Mouse (Mus musculus) gastrocnemius, postnatal 14 days (tissue): ENCODE results near the gene Krtap12-1. TPM values are rescaled to one million over a fixed set of nuclear protein-coding genes. Genes with fewer than 3 reads are reported as not detected.
"Not testable (repeated sequence)": the region's sequence is repeated elsewhere in the genome, so short reads cannot be mapped to it uniquely, and the experiment has no call there.

ENCODE experiments used
- DNase-seq: peaks from one replicate; pipeline ENCODE4 v3.0.0; 2021; ENCODE audit warnings: mixed read lengths
- intact Hi-C: fragments of 180-260 bp; cut with DNase I; formaldehyde crosslinking; loops from one replicate; pipeline ENCODE4 v1.15.1; 2025; ENCODE audit warnings: low total_unique reads
- long read RNA-seq, 2 experiments: library from polyadenylated mRNA; stranded (forward); transcript quantifications; one replicate each; pipeline ENCODE4 v2.0.0; 2021
- total RNA-seq, 2 experiments: library from RNA; stranded (reverse); gene quantifications; 2 replicates each; pipeline ENCODE4 v1.2.3; 2021

Krtap12-1 gene
- total RNA-seq = not detected
- long read RNA-seq, experiment 1 = 0 reads
- long read RNA-seq, experiment 2 = 0 reads

DNA sequence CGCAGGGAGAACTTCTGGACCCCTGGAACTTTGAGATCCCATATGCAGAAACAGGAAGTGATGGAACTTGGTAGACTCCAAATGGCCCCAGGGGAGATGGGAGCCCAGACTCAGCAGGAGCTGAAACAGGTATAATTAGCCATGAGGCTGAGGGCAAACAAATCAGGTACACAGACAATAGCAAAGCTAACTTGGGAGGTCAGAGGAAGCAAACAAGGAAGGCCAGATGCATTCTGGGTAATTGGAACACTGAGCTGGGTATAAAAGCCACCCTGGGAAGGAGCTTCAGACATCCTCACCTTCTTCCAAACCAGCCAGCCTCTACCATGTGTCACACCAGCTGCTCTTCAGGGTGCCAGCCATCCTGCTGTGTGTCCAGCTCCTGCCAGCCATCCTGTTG, at the start of gene Krtap12-1:
Gene Krtap12-1 (plus strand): TSS at position 301 of the 400 bp plus-strand sequence.
- DNase-seq, intact Hi-C loops: not testable (repeated sequence)

DNA sequence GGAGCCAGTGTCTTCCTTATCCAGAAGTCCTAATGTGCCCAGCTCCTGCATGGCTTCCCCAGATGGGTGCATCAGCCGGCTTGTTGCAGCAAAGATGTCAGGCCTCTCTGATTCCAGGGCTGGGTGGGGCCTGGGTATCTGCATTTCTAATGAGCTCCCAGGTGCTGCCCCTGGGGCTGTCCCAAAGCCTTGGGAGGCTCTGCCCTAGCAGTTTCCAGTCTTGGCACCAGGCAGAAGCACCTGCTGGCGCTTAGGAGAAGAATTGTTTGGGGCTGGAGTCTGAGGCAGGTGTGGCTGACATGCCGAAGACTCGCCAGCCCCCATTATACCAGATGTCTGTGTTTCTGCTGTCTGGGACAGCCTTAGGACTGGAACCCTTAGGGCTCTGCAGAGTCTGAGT, 49.7 kb upstream of the Krtap12-1 start:
- DNase-seq = no peak
- intact Hi-C loops = no loop called here

DNA sequence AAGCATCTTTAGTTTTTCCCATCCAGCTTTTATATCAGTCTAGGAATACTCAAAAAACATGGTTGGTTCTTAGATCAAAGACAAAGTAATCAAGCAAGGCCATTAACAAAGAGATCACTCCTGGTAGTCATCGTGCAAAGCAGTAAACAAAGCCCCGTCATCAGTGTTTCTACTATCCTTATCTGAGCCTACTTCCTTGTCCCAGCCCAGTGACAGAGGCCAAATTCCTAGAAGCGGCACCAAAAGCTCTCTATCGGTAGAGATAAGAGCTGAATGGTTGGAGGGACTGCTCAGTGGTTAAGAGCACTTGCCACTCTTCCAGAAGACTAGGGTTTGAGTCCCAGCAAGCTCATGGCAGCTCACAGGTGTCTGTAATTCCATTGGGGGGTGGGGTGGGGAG, 48.9 kb upstream of the Krtap12-1 start:
- DNase-seq = no peak
- intact Hi-C loops = no loop called here

DNA sequence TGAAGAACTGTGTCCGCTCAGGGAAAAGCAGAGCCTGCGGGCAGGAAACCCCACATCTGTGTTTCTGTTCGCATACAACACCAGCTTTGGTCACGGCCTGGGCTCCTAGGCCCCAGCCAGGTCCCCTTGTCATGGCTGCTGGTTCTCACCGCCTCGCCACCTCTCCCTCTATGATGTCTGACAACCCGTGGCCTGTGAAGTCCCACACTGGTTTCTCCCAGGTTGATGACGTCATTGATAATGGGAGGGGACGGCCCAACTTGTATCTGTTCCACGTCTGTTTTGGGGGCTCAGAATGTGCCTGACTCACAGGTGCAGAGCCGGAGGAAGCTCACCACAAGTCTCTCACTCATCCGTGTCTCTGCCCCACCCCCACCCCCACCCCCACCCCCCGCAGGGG, 46.6 kb upstream of the Krtap12-1 start:
- intact Hi-C loops = no loop called here

DNA sequence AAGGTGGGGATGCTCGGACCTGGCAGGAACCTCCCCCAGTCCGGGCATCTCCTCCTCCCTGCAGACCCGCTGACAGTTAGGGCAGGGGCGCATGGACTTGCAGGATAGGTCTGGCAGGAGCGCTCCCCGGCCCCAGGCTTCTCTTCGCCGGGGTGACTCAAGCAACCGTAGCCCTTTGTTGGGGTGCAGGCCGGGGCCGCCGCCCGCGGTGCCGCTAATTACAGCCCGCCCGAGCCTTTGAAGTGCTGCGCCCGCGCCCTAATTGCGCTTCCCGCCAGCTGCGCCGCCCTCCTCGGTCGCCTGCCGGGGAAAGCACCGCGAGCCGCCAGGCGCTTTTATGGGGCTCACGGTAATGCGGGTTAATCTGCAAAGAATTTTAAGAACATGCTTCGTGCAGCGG, 42.8 kb upstream of the Krtap12-1 start:
- no peak for DNase-seq
- intact Hi-C loops = no loop called here

More for the DNA sequence above, 46.6 kb upstream of the Krtap12-1 start:
- DNase-seq = no peak

DNA sequence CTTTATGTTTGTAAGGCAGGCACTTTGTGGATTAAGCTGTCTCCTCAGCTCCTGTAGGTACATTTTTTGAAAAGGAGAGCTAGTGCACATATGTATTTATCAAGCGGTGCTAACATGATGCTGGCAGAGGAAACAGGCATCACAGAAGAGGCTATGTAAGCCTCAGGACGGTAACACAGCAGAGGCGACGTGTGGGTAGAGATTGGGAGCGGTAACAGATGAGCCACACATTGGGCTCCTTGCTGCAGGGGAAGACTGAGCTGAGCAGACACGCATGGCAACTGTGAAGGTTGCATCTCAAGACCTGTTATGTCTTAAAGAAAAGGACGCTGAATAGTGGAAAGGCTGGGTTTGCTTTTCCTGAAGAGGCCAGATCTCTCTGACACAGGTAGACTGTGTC, 37.4 kb upstream of the Krtap12-1 start:
- DNase-seq = no peak
- intact Hi-C loops = no loop called here

DNA sequence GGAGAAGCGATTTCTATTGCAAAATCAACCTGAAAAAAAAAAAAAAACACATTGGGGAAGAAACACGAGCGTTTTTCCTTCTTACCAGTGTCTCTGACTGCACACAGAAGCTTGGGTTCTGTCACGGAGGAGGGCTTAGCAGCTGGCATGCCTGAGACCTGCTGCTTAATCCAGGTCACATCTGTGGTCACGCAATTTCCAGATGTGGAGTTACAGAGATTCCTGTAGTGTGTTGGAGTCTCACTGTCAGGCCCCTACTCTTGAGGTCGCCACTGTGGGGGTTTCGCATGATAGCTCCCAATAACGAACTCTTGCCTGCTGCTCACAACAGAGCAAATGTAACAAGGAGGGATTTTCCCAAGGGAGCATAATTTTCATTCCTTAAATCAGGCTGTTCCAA, 36.2 kb upstream of the Krtap12-1 start:
- DNase-seq = no peak
- intact Hi-C loops = no loop called here

DNA sequence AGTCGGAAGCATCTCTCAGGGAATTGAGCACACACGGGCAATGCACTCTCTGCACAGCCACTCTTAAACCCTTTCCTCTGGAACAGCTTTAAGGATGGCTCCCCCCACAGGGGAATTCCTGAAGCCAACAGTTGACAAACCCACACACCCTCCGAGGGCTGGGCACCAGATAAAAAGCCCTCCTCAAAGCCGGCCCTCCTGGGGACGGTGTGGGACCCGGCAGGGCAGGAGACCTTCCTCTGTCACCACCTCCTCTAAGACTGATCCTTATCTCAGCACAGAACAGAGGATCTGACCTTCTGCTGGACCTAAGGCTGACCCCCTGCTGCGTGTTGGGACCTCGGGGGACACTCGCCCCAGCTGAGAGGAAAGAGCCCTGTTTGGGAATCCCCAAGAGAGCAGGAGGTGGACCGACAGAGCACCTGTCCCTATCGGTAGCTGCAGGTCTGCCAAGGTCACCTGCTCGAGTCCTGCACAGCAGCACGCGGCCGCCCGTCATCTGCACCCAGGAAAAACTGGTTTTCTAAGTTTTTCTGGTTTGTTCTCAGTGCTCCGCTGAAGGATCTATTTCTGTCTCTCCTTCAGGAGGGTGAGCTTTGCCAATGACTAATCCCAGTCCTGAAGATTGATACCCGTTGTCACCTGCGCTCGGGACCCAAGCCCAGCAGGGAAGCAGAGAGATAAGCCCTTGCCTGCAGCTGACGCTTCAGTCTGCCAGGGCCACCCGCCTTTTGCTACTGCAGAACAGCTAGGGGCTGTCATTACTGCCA, 34.3 kb upstream of the Krtap12-1 start, which contains the start of gene Tspear:
Gene Tspear (plus strand): TSS at position 675 of the 770 bp plus-strand sequence.
- DNase-seq = no peak
- intact Hi-C loops = no loop called here

DNA sequence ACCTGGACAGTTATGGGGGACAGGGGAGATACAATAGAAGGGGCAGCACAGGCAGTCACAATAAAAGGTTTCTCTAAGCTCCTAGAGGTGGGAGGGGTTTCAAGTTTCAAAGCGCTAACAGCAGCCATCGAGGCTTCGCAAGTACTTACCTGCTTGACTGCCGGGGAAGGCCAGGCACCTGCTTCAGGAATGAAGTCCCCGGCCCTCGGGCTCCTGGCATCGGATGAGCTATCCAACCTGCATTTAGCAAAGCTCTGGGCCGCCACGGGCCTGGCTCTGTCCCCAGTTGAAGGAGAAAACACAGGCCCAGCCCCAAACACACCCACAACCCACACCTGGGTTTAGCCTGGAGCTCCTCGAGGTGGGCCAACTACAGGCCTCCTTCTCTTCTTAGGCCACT, 33.4 kb upstream of the Krtap12-1 start:
- intact Hi-C loops = no loop called here
- DNase-seq = no peak

DNA sequence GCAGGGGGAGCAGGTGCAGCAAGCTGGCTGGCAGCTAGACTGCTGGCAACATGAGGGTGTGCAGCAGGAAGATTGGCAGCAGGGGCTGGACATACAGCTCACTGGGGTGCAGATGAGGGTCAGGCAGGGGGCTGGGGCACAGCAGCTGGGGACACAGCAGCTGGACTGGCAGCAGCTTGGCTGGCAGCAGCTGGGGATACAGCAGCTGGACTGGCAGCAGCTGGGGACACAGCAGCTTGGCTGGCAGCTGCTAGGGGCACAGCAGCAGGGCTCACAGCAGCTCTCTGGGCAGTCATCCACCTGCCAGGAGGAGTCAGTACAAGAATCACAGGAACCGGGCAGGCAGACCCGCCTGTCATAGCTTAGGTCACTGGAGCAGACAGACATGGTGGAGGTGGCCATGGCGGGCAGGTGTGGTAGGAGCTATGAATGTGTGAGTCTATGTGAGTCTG, 30.0 kb upstream of the Krtap12-1 start, which contains the start of gene Gm19402:
Gene Gm19402 (minus strand): TSS at position 402 of the 452 bp plus-strand sequence.
- intact Hi-C loops, DNase-seq: not testable (repeated sequence)

DNA sequence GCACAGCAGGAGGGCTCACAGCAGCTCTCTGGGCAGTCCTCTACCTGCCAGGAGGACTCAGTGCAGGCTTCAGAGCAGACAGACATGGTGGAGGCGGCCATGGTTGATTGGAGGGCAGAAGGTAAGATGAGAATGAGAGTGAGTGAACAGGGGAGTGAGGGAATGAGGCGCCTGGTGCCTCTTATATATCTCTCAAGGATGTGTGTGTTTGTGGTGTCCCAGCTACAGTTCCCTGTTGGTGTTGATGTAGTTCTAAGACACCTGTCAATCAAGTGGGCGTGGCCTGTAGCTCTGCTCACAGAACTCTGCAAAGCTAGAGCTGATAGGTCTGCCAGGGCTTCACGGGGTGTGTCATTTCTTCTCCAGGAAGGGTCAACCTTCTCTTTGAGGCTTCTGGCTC, 23.3 kb upstream of the Krtap12-1 start, which contains the start of gene Gm9508:
Gene Gm9508 (minus strand): TSS at position 101 of the 400 bp plus-strand sequence.
- DNase-seq = no peak
- intact Hi-C loops = no loop called here

DNA sequence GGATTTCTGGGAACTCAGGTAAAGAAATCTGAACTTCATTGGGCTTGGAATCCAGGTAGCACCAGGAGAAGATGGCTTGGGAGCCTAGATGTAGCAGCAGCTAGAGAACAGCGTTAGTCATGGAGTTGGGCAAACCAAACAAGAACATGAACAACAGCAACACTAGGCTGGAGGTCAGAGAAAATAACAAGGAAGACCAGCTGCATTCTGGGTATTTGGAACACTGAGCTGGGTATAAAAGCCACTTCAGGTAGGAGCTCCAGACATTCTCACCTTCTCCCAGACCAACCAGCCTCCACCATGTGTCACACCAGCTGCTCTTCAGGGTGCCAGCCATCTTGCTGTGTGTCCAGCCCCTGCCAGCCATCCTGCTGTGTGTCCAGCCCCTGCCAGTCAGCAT, 14.1 kb upstream of the Krtap12-1 start, which contains the start of gene Gm10272:
Gene Gm10272 (plus strand): TSS at position 301 of the 400 bp plus-strand sequence.
- intact Hi-C loops = no loop called here
- no peak for DNase-seq

DNA sequence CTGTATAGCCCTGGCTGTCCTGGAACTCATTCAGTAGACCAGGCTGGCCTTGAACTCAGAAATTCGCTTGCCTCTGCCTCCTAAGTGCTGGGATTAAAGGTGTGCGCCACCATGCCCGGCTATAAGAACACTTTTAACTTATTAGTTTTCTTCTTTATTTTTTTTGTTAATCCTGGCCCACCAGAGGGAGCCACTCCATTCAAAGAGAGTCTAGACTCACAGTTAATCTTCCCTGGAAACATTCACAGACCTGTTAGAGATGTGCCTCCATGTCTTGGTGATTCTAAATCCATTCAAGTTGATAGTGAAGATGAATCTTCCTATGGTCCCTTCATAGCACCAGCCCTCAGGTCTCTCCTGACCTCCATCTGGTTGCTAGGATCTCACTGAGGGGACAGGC, 10.6 kb upstream of the Krtap12-1 start:
- intact Hi-C loops = no loop called here
- DNase-seq = no peak

DNA sequence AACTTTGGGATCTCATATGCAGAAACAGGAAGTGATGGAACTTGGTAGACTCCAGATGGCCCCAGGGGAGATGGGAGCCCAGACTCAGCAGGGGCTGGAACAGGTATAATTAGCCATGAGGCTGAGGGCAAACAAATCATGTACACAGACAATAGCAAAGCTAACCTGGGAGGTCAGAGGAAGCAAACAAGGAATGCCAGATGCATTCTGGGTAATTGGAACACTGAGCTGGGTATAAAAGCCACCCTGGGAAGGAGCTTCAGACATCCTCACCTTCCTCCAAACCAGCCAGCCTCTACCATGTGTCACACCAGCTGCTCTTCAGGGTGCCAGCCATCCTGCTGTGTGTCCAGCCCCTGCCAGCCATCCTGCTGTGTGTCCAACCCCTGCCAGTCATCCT, 9.2 kb upstream of the Krtap12-1 start, which contains the start of gene Gm10024:
Gene Gm10024 (plus strand): TSS at position 301 of the 400 bp plus-strand sequence.
- DNase-seq, intact Hi-C loops: not testable (repeated sequence)

DNA sequence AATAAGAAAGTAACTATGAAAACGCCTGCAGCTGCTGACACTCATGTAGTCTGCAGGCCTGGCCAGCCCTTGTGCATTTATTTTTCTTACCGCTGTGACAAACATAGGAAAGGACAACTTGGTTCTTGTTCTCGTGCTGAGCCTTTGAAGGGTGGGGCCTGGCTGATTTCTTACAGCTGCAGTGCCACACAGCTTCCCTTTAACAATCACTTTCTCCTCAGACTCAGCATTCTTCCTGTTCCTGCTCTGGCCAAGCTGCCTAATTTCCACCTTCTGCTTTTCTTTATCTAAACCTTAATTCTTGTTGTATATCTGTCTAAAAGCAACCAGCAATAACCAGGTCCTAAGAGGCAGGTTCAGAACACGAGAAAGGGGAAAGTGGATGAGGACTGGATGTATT, 6.7 kb upstream of the Krtap12-1 start:
- DNase-seq = no peak
- intact Hi-C loops = no loop called here

DNA sequence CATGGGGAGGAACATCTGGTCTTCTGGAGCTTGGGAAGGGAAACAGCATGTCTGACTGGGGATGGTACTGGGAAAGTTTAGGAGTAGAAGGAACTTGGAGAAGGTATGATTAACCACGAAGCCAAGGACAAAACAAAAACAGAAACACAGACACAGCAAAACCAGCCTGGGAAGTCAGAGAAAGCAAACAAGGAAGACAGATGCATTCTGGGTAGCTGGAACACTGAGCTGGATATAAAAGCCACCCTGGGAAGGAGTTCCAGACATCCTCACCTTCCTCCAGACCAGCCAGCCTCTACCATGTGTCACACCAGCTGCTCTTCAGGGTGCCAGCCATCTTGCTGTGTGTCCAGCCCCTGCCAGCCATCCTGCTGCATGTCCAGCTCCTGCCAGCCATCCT, 4.9 kb upstream of the Krtap12-1 start, which contains the start of gene Gm10142:
Gene Gm10142 (plus strand): TSS at position 301 of the 400 bp plus-strand sequence.
- no peak for DNase-seq
- intact Hi-C loops = no loop called here

DNA sequence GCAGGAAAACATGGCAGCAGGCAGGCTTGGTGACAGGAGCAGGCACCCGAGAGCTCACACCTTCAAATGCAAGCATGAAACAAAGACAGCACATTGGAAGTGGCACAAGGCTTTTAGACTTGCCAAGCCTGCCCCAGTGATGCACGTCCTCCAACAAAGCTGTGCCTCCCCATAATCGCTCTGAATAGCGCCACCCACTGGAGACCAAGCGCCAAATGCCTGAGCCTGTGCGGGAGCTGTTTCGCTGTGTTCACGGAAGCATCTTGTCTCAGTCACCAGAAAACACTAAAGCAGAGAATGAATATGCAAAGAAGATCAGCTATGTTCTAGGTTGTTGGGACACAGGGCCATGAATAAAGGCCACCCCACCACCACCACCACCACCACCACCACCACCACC, 4.5 kb downstream of the Krtap12-1 start:
- intact Hi-C loops = no loop called here
- no peak for DNase-seq

DNA sequence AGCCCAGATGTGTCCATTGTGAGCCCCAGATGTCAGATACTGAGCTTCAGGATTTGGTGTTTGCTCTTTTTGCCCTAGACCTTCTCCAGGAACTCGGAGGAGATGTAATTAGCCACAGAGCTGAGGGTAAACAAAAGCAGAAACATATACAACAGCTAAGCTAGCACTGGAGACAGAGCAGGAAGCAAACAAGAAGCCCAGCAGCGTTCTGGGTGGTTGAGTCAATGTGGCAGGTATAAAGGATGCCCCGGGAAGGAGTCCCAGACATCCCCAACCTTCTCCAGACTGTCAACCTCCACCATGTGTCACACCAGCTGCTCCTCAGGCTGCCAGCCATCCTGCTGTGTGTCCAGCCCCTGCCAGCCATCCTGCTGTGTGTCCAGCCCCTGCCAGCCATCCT, 5.8 kb downstream of the Krtap12-1 start, which contains the start of gene Gm10100:
Gene Gm10100 (plus strand): TSS at position 301 of the 400 bp plus-strand sequence.
- DNase-seq = no peak
- intact Hi-C loops = no loop called here

DNA sequence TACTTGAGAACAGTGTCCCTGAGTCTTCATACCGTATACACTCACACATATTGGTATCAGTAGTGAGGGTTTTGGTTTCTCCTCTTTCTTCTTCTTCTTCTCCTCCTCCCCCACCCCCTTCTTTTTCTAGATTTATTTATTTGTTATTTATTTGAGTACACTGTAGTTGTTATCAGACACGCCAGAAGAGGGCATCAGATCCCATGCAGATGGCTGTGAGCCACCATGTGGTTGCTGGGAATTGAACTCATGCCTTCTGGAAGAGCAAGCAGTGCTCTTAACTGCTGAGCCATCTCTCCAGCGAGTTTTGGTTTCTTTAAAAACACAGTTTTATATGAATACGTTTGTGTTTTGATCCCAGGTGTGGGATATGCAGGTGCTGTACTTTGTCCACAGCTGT, 7.9 kb downstream of the Krtap12-1 start:
- intact Hi-C loops = no loop called here
- DNase-seq = no peak

DNA sequence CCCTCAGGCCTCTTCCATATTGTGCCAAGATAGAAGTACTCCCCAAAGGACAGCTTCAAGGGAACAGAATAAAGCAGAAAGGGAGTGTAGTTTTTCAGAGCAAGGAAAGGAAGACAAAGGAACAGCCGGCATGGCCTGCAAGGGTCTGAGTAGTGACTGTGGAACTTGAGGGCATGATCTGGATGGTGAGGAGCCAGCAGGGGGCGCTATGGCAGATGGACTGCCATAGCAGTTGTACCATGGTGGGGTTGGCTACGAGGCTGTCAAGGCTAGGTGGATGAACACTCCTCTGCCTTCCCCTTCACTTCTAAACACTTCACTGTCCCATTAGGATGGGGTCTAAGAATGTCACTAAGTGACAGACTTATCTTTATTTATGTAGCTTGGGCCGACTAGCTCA, 8.8 kb downstream of the Krtap12-1 start:
- no peak for DNase-seq

DNA sequence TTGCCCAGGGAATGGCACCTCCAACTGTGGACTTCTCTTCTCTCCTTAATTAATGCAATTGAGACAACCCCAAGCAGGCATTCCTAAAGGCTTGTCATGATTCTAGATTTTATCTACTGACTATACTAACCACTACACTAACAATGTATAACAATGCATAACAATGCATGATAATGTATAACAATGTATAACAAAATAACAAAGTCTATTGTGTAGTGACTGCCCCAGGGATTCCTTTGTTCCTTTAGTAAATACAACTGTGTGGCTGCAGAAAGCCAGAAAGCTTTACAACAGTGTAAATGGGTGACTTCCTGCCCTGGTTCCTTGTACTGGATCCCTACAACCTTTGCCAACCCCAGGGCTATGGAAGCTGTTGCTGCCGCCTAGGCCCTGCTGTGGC, 15.5 kb downstream of the Krtap12-1 start:
- intact Hi-C loops = no loop called here
- no peak for DNase-seq

More for the DNA sequence above, 8.8 kb downstream of the Krtap12-1 start:
- intact Hi-C loops = no loop called here
